Mouse (Mus musculus) embryo, embryonic 11.5 days (tissue): ENCODE results near the gene Ube2d2b.
A peak's percentile ranks its signal among the peaks of the same experiment; 100 is the strongest.

Experiments
- DNase-seq: peaks from one replicate; pipeline ENCODE4 v3.0.0-alpha.2; 2012; ENCODE audit warnings: low read depth, low spot score

The Ube2d2b gene

DNA sequence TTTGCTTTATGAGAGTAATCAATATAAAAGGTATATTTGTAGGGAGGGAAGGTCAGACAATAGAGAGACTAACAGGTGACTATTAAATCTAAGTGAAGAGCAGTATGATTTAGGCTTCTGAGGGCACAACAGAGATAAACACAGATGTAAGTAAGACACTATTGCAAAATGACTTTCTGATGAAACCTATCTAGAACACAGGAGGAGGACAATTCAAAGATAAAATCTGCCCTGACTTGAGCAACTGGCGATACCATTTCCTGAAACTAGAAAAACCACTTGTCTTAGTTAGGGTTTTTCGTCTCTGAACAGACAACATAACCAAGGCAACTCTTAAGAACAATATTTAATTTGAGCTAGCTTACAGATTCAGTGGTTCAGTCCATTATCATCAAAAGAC is 25.6 kb downstream of the Ube2d2b start:
- DNase-seq: no peak

GRCm38 (mm10) chr5:107858963-107859362 is 29.1 kb downstream of the Ube2d2b start:
- DNase-seq: no peak

DNA sequence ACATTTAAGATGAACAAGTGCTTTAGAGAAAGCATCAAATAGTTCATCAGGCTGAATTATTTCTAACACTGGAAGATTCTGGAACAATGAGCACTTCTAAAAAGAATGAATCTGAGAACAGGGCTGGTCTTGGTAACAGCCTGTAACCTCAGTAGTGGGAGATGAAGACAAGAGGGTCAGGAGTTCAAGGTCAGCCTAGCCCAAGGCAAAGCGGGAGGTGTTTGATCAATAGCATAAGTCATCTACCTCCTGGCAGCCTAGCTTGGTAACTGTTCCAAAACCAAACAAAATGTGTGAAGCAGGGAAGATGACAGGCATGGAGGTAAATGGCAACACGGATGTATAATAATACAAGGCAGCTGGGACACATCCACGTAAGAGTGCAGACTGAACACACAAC is 34.1 kb downstream of the Ube2d2b start:
- no peak for DNase-seq

GRCm38 (mm10) chr5:107866127-107867126 is 36.5 kb downstream of the Ube2d2b start:
- DNase-seq: no peak

- DNase-seq: peak; percentile 34
Observed at GRCm38 (mm10) chr5:107867970-107868904, 38.3 kb downstream of the Ube2d2b start.

GRCm38 (mm10) chr5:107868905-107869424 is 39.1 kb downstream of the Ube2d2b start:
- DNase-seq: peak; percentile 88

- DNase-seq: no peak
Observed at GRCm38 (mm10) chr5:107869701-107870100, 39.8 kb downstream of the Ube2d2b start.

GRCm38 (mm10) chr5:107873330-107873729 is 43.4 kb downstream of the Ube2d2b start:
- DNase-seq: no peak

GRCm38 (mm10) chr5:107873886-107874302 is 44.0 kb downstream of the Ube2d2b start:
- DNase-seq: no peak

DNA sequence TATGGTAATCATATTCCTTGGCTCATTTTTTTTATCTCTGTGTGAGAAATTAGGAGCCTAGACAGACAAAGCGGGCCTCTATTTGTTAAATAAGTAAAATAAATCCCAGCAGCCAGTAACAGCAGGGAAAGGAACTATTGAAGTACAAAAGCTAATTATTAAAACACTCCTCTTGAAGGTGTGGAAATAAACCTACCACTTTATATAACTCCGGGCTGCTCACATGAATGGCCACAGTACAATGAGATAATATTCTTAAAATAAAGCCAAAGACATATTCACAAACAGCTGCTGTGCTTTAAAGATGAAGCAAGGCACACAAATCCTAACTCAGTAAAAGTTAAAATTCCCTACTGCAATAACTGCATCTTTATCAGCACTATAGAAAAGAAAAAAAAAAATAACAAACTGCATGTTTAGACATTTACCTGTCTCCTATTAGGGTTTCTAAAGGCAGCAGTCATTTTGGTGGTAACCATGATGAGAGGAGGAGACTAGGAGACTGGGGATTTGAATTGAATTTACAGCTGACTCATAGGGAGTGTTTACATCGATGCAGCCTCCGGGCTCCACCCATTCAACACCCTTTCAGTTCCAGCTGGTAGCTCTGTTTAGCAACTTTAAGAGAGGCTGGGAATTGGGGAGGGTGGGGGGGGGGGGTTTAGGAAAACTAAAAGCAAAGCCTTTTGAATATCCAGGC is 44.8 kb downstream of the Ube2d2b start, which contains the start of gene Evi5:
Gene Evi5 (minus strand): TSS at position 547 of the 700 bp plus-strand sequence.
- DNase-seq: no peak

DNA sequence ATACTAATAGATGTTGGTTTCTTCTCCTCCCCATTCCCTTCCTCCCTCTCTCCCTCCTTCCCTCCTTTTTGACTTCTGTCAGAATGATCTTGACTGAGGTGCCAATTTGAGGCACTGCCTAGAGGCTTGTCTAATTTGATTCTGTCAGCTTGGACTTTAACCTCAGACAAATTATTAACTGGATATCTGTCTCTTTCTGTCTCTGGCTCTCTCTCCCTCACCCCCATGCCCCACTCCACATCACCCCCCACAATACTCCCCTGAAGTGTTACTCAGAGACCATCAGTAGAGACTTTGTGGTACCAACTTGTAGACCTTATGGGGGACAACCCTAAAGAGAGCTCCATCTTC is 45.3 kb downstream of the Ube2d2b start:
- DNase-seq: no peak

- DNase-seq: no peak
Observed at GRCm38 (mm10) chr5:107877053-107877452, 47.2 kb downstream of the Ube2d2b start.

DNA sequence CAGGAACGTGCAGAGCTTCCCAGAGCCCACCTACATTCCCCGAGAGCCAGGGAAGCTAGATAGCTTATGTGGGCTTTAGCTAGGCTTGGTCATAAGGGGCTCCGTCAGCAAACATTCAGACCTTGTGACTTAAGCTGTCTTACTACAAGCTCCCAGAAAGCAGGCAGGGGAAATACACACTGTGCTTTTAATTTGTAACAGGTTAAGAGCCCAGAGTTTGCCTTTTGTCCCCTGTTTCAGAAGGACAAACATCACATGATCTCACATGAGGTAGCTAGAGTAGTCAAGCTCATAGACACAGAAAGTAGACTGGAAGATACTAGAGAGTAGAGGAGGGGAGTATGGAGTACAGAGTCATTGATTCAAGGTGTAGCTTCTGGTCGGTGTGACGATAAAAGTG is 50.8 kb downstream of the Ube2d2b start:
- no peak for DNase-seq
